Mouse (Mus musculus): ENCODE data around the gene Klk7. TPM values are rescaled to one million over a fixed set of nuclear protein-coding genes. Genes with fewer than 3 reads are reported as not detected.

Gene Klk7
- polyA plus RNA-seq, 1 experiment from 2014 or later: 0.35 TPM

- H3K4me1 ChIP-seq: peaks cover 22% of the 10 kb centered on the region
- H3K9me3 ChIP-seq: no peaks in the 10 kb centered on the region
- H3K4me3 ChIP-seq: peak overlapping the region; percentile 52
- peak overlapping the region; percentile 82 for H3K4me2 ChIP-seq
- peak overlapping the region; percentile 64 for H3K9ac ChIP-seq
- no peaks in the 10 kb centered on the region for H3K36me3 ChIP-seq
- H3K27ac ChIP-seq: no peak overlapping the region
- 33% methylated on average over 13 of the region's 13 CpGs for WGBS
- H3K27me3 ChIP-seq: peaks cover 33% of the 10 kb centered on the region
- ATAC-seq (ENCODE audit: insufficient number of reproducible peaks, insufficient read depth, low FRiP score, low TSS enrichment, low read depth): no peak
Measured at GRCm38 (mm10) chr7:43797844-43798462, 13.1 kb upstream of the Klk7 start.

- no peak overlapping the region for H3K4me3 ChIP-seq
- H3K36me3 ChIP-seq: no peaks in the 10 kb centered on the region
- H3K27ac ChIP-seq: no peak overlapping the region
- H3K4me1 ChIP-seq: peaks cover 22% of the 10 kb centered on the region
- no peaks in the 10 kb centered on the region for H3K9me3 ChIP-seq
- peaks cover 33% of the 10 kb centered on the region for H3K27me3 ChIP-seq
- ATAC-seq (ENCODE audit: insufficient number of reproducible peaks, insufficient read depth, low FRiP score, low TSS enrichment, low read depth): no peak
- H3K9ac ChIP-seq: no peak overlapping the region
- 60% methylated on average over 7 of the region's 7 CpGs for WGBS
- H3K4me2 ChIP-seq: no peak overlapping the region
Measured at GRCm38 (mm10) chr7:43799876-43800275, 11.2 kb upstream of the Klk7 start.

GRCm38 (mm10) chr7:43815211-43815610, 4.1 kb downstream of the Klk7 start:
- Histone ChIP-seq H3K4me1 (no peaks in the 10 kb centered on the region), H3K4me3 (no peak overlapping the region), H3K4me2 (no peak overlapping the region), H3K27ac (no peak overlapping the region), H3K27me3 (no peaks in the 10 kb centered on the region), H3K36me3 (no peaks in the 10 kb centered on the region), H3K9me3 (no peaks in the 10 kb centered on the region), H3K9ac (no peak overlapping the region)
- ATAC-seq (ENCODE audit: insufficient number of reproducible peaks, insufficient read depth, low FRiP score, low TSS enrichment, low read depth): no peak
- 83% methylated on average over 7 of the region's 7 CpGs for WGBS

GRCm38 (mm10) chr7:43816746-43817145, 5.7 kb downstream of the Klk7 start:
- H3K36me3 ChIP-seq: no peaks in the 10 kb centered on the region
- no peak overlapping the region for H3K27ac ChIP-seq
- ATAC-seq (ENCODE audit: insufficient number of reproducible peaks, insufficient read depth, low FRiP score, low TSS enrichment, low read depth): no peak
- no peak overlapping the region for H3K4me3 ChIP-seq
- no peak overlapping the region for H3K9ac ChIP-seq
- no peak overlapping the region for H3K4me2 ChIP-seq
- no peaks in the 10 kb centered on the region for H3K4me1 ChIP-seq
- no peaks in the 10 kb centered on the region for H3K27me3 ChIP-seq
- no peaks in the 10 kb centered on the region for H3K9me3 ChIP-seq

- Histone ChIP-seq H3K9me3 (no peaks in the 10 kb centered on the region), H3K36me3 (no peaks in the 10 kb centered on the region), H3K4me2 (no peak overlapping the region), H3K27ac (no peak overlapping the region), H3K27me3 (no peaks in the 10 kb centered on the region), H3K4me1 (no peaks in the 10 kb centered on the region), H3K9ac (no peak overlapping the region), H3K4me3 (no peak overlapping the region)
- ATAC-seq (ENCODE audit: insufficient number of reproducible peaks, insufficient read depth, low FRiP score, low TSS enrichment, low read depth): no peak
- WGBS: 91% methylated on average over 7 of the region's 7 CpGs
Measured at GRCm38 (mm10) chr7:43821581-43821980, 10.5 kb downstream of the Klk7 start.

- H3K36me3 ChIP-seq: no peaks in the 10 kb centered on the region
- no peak within 1 kb of the TSS for H3K4me2 ChIP-seq
- H3K27ac ChIP-seq: no peak within 1 kb of the TSS
- H3K4me1 ChIP-seq: no peaks in the 10 kb centered on the region
- H3K4me3 ChIP-seq: no peak within 1 kb of the TSS
- H3K9me3 ChIP-seq: no peaks in the 10 kb centered on the region
- no peak for ATAC-seq (ENCODE audit: insufficient number of reproducible peaks, insufficient read depth, low FRiP score, low TSS enrichment, low read depth)
- 47% methylated on average over 10 of the region's 10 CpGs for WGBS
- H3K9ac ChIP-seq: no peak within 1 kb of the TSS
- H3K27me3 ChIP-seq: no peaks in the 10 kb centered on the region
Measured at GRCm38 (mm10) chr7:43824199-43824598, 13.1 kb downstream of the Klk7 start, which contains the start of gene Klk6. Gene Klk6 (plus strand): TSS chr7:43824499.

GRCm38 (mm10) chr7:43826056-43826455, 15.0 kb downstream of the Klk7 start:
- Histone ChIP-seq H3K36me3 (no peaks in the 10 kb centered on the region), H3K9me3 (no peaks in the 10 kb centered on the region), H3K27ac (no peak overlapping the region), H3K4me2 (no peak overlapping the region), H3K27me3 (no peaks in the 10 kb centered on the region), H3K9ac (no peak overlapping the region), H3K4me1 (no peaks in the 10 kb centered on the region), H3K4me3 (no peak overlapping the region)
- ATAC-seq (ENCODE audit: insufficient number of reproducible peaks, insufficient read depth, low FRiP score, low TSS enrichment, low read depth): no peak
- 84% methylated on average over 5 of the region's 5 CpGs for WGBS

- no peak overlapping the region for H3K4me3 ChIP-seq
- H3K36me3 ChIP-seq: no peaks in the 10 kb centered on the region
- H3K4me2 ChIP-seq: no peak overlapping the region
- ATAC-seq (ENCODE audit: insufficient number of reproducible peaks, insufficient read depth, low FRiP score, low TSS enrichment, low read depth): no peak
- 85% methylated on average over 4 of the region's 4 CpGs for WGBS
- no peaks in the 10 kb centered on the region for H3K4me1 ChIP-seq
- H3K9ac ChIP-seq: no peak overlapping the region
- H3K9me3 ChIP-seq: no peaks in the 10 kb centered on the region
- H3K27ac ChIP-seq: no peak overlapping the region
- H3K27me3 ChIP-seq: no peaks in the 10 kb centered on the region
Measured at GRCm38 (mm10) chr7:43827706-43828105, 16.6 kb downstream of the Klk7 start.

- no peak overlapping the region for H3K4me2 ChIP-seq
- no peaks in the 10 kb centered on the region for H3K4me1 ChIP-seq
- no peak overlapping the region for H3K9ac ChIP-seq
- no peaks in the 10 kb centered on the region for H3K27me3 ChIP-seq
- no peaks in the 10 kb centered on the region for H3K36me3 ChIP-seq
- 91% methylated on average over 8 of the region's 8 CpGs for WGBS
- no peak overlapping the region for H3K4me3 ChIP-seq
- H3K9me3 ChIP-seq: no peaks in the 10 kb centered on the region
- H3K27ac ChIP-seq: no peak overlapping the region
- no peak for ATAC-seq (ENCODE audit: insufficient number of reproducible peaks, insufficient read depth, low FRiP score, low TSS enrichment, low read depth)
Measured at GRCm38 (mm10) chr7:43829006-43829405, 17.9 kb downstream of the Klk7 start.

- H3K9me3 ChIP-seq: no peaks in the 10 kb centered on the region
- no peak within 1 kb of the TSS for H3K4me3 ChIP-seq
- ATAC-seq (ENCODE audit: insufficient number of reproducible peaks, insufficient read depth, low FRiP score, low TSS enrichment, low read depth): no peak
- no peaks in the 10 kb centered on the region for H3K27me3 ChIP-seq
- H3K27ac ChIP-seq: no peak within 1 kb of the TSS
- H3K36me3 ChIP-seq: no peaks in the 10 kb centered on the region
- 52% methylated on average over 3 of the region's 3 CpGs for WGBS
- H3K9ac ChIP-seq: no peak within 1 kb of the TSS
- no peak within 1 kb of the TSS for H3K4me2 ChIP-seq
- no peaks in the 10 kb centered on the region for H3K4me1 ChIP-seq
Measured at GRCm38 (mm10) chr7:43841701-43842100, 30.6 kb downstream of the Klk7 start, which contains the start of gene Klk5. Gene Klk5 (plus strand): TSS chr7:43841971.

- H3K9me3 ChIP-seq: no peaks in the 10 kb centered on the region
- WGBS: 91% methylated on average over 4 of the region's 4 CpGs
- no peak overlapping the region for H3K27ac ChIP-seq
- H3K4me2 ChIP-seq: no peak overlapping the region
- no peaks in the 10 kb centered on the region for H3K36me3 ChIP-seq
- H3K4me1 ChIP-seq: no peaks in the 10 kb centered on the region
- no peaks in the 10 kb centered on the region for H3K27me3 ChIP-seq
- no peak overlapping the region for H3K9ac ChIP-seq
- no peak for ATAC-seq (ENCODE audit: insufficient number of reproducible peaks, insufficient read depth, low FRiP score, low TSS enrichment, low read depth)
- no peak overlapping the region for H3K4me3 ChIP-seq
Measured at GRCm38 (mm10) chr7:43843801-43844200, 32.7 kb downstream of the Klk7 start.

- no peak for ATAC-seq (ENCODE audit: insufficient number of reproducible peaks, insufficient read depth, low FRiP score, low TSS enrichment, low read depth)
- Histone ChIP-seq H3K4me1 (no peaks in the 10 kb centered on the region), H3K4me2 (no peak overlapping the region), H3K27ac (no peak overlapping the region), H3K4me3 (no peak overlapping the region), H3K9ac (no peak overlapping the region), H3K27me3 (no peaks in the 10 kb centered on the region), H3K36me3 (no peaks in the 10 kb centered on the region), H3K9me3 (no peaks in the 10 kb centered on the region)
- 91% methylated on average over 6 of the region's 6 CpGs for WGBS
Measured at GRCm38 (mm10) chr7:43851616-43852015, 40.5 kb downstream of the Klk7 start.

Data from embryonic facial prominence, embryonic 13.5 days (tissue).